Mouse (Mus musculus) embryonic facial prominence, embryonic 12.5 days (tissue): ENCODE measurements around the gene Zfp663. TPM values are rescaled to one million over a fixed set of nuclear protein-coding genes. Genes with fewer than 3 reads are reported as not detected.

Experiments
- ATAC-seq: fragments of 200-750 bp; cut with Nextera tagmentation; 2 replicates; pipeline ENCODE4 v1.8.0; 2017; ENCODE audit not compliant: insufficient number of reproducible peaks, insufficient read depth, low FRiP score, low TSS enrichment
- H3K27ac ChIP-seq: fragments of 300-500 bp; sonication (generic); 2 replicates; pipeline ENCODE4 v1.5.1; 2016; ENCODE audit warnings: mild to moderate bottlenecking
- H3K27me3 ChIP-seq: fragments of 300-500 bp; sonication (generic); 2 replicates; pipeline ENCODE4 v1.6.1; 2016; ENCODE audit warnings: mild to moderate bottlenecking, moderate library complexity
- H3K36me3 ChIP-seq: fragments of 300-500 bp; sonication (generic); 2 replicates; pipeline ENCODE4 v1.6.1; 2016; ENCODE audit warnings: mild to moderate bottlenecking
- H3K4me1 ChIP-seq: fragments of 300-500 bp; sonication (generic); 2 replicates; pipeline ENCODE4 v1.6.1; 2016
- H3K4me2 ChIP-seq: fragments of 300-500 bp; sonication (generic); replicated peaks from 2 replicates; pipeline ENCODE4 v1.6.1; 2016; ENCODE audit warnings: mild to moderate bottlenecking, moderate library complexity
- H3K4me3 ChIP-seq: fragments of 300-500 bp; sonication (generic); 2 replicates; pipeline ENCODE4 v1.5.1; 2016; ENCODE audit warnings: mild to moderate bottlenecking
- H3K9ac ChIP-seq: fragments of 300-500 bp; sonication (generic); 2 replicates; pipeline ENCODE4 v1.6.1; 2016; ENCODE audit warnings: mild to moderate bottlenecking, moderate library complexity
- H3K9me3 ChIP-seq: fragments of 300-500 bp; sonication (generic); 2 replicates; pipeline ENCODE4 v1.6.1; 2016; ENCODE audit warnings: mild to moderate bottlenecking, moderate library complexity
- WGBS: fragments of 180-500 bp; shearing (Covaris S2); methylation state at CpG from one replicate; pipeline ENCODE4 v1.1.7; 2016; 5-methylcytosine and 5-hydroxymethylcytosine counted together
- polyA plus RNA-seq: library from polyadenylated mRNA; unstranded; fragments of >200 nt; fragmentation: Nextera tagmentation; extraction: Ambion mirVana; gene quantifications from 2 replicates; pipeline ENCODE4 v1.2.1, GENCODE M21; 2016

Gene Zfp663
- polyA plus RNA-seq, 1 experiment from 2014 or later: 2.9 TPM

DNA sequence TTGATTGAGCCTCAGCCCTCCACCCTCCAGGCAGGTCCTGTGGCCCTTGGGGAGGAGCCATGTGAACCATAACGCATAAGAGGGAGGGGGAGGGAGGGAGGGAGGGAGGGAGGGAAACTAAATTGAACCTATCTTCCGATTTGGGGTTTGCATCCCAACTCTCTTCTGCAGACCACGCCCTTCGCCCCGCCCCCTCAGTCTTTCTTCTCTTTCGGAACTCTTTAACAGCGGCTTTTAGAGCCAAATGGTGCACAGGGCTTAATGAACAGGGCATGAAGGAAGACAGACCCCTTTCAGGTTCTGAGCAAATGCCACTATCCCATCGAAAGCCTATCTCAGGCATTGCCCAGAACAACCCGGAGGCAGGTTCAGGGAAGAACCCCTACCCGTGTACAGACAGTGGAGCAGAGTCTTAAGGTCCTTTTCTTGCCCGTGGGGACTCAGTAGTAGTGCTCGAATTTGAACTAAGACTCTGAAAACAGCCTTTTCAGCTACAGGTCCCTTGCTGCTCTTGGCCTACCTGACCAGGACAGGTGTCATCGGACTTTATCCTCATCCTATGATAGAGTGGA is 575 bp downstream of the Zfp663 start:
- Histone ChIP-seq H3K4me3 (peak overlapping the region; percentile 42), H3K36me3 (no peaks in the 10 kb centered on the region), H3K4me2 (peak overlapping the region; percentile 84), H3K4me1 (peaks cover 21% of the 10 kb centered on the region; the same call in 1 of the 2 replicates), H3K27me3 (peaks cover 6% of the 10 kb centered on the region), H3K9ac (peak overlapping the region; percentile 51), H3K27ac (no peak overlapping the region), H3K9me3 (no peaks in the 10 kb centered on the region)
- ATAC-seq: no peak
- 2% methylated on average over 12 of the region's 13 CpGs for WGBS

DNA sequence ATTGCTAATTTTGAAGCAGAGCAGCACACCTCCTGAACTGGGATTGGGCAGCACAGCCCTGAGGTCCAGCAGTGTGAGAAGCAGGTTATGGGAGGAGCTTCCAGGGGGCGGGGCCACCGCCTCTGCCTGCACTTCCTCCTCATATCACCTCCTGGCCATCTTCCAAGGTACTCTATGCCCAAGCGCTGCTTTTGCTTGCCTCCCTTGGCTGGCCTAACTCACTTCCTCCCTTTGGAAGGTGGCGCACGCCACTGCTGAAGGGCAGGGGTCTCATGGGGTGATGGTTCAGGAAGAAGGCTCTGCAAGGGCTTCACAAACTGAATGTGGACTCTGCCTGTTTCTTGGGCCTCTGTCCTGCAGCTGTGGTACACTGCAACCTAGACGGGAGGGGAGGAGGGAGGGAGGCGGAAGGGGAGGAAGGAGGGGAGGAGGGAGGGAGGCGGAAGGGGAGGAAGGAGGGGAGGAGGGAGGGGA is 1.4 kb downstream of the Zfp663 start:
- Histone ChIP-seq H3K9ac (no peak overlapping the region), H3K4me1 (peaks cover 21% of the 10 kb centered on the region; the same call in 1 of the 2 replicates), H3K4me2 (peak overlapping the region; percentile 84), H3K9me3 (no peaks in the 10 kb centered on the region), H3K27me3 (peaks cover 6% of the 10 kb centered on the region), H3K4me3 (no peak overlapping the region), H3K27ac (0 out of 2 replicates have a peak overlapping the region, but pooled peaks have one; percentile 46), H3K36me3 (no peaks in the 10 kb centered on the region)
- peak; percentile 61; the same call in 1 of the 2 replicates for ATAC-seq
- WGBS: 5% methylated on average over 6 of the region's 8 CpGs

DNA sequence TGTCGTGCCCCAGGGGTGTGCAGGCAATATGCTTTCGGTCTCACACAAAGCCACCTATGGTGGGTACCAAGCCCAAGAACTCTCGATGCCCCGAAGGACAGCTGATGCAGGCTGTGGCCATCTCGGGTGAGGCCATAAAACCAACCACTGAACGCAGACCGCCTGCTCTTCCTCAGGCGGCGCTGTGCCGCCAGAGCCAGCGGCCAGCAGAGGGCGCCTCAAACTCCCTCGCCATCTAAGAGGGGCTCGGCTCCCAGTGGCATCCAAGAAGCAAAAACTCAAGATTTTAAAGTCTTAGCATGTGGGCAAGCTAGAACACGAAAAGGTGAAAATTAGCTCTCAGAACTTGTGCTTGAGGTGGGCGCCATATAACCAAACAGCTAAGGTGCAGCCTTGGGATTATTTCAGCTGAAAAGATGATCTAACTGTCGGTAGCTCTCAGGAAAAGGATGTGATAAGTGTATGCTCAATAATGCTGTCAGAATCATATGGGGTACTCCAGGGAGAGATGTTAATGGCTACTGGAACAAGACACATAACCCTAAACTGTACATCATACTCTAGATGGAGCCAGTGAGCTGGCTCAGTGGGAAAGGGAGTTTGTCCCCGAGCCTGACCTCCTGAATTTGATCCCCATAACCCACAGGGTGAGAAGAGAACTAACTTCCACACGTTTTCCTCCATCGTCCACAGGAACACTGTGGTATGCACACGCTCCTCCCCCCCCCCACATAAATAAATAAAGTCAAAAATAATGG is 4.0 kb downstream of the Zfp663 start:
- peak overlapping the region; percentile 31; the same call in 1 of the 2 replicates for H3K4me2 ChIP-seq
- H3K27ac ChIP-seq: no peak overlapping the region
- 0 out of 2 replicates have a peak overlapping the region, but pooled peaks have one; percentile 19 for H3K9ac ChIP-seq
- ATAC-seq: no peak
- no peaks in the 10 kb centered on the region for H3K36me3 ChIP-seq
- H3K4me1 ChIP-seq: peaks cover 21% of the 10 kb centered on the region; the same call in 1 of the 2 replicates
- no peaks in the 10 kb centered on the region for H3K9me3 ChIP-seq
- peaks cover 5% of the 10 kb centered on the region for H3K27me3 ChIP-seq
- H3K4me3 ChIP-seq: no peak overlapping the region
- 15% methylated on average over 21 of the region's 21 CpGs for WGBS

DNA sequence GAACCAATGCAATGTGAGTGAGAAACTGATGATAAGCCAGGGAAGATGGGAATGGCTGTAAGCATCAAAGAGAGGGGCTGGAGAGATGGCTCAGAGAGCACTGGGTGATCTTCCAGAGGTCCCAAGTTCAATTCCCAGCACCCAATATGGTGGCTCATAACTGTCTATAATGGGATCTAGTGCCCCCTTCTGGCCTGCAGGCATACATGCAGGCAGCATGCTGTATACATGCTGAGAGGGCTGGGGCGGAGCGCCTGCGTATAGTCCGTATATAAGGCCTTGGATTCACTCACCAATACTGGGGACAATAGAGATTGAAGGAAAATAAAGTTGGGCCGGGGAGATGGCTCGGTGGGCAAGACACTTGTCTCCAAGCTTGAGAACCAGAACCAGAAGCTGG is 5.2 kb downstream of the Zfp663 start:
- H3K4me1 ChIP-seq: peaks cover 16% of the 10 kb centered on the region; the same call in 1 of the 2 replicates
- no peak for ATAC-seq
- no peaks in the 10 kb centered on the region for H3K36me3 ChIP-seq
- no peak overlapping the region for H3K9ac ChIP-seq
- 87% methylated on average over 6 of the region's 6 CpGs for WGBS
- no peak overlapping the region for H3K4me3 ChIP-seq
- H3K27ac ChIP-seq: no peak overlapping the region
- peaks cover 4% of the 10 kb centered on the region for H3K27me3 ChIP-seq
- no peaks in the 10 kb centered on the region for H3K9me3 ChIP-seq
- no peak overlapping the region for H3K4me2 ChIP-seq

DNA sequence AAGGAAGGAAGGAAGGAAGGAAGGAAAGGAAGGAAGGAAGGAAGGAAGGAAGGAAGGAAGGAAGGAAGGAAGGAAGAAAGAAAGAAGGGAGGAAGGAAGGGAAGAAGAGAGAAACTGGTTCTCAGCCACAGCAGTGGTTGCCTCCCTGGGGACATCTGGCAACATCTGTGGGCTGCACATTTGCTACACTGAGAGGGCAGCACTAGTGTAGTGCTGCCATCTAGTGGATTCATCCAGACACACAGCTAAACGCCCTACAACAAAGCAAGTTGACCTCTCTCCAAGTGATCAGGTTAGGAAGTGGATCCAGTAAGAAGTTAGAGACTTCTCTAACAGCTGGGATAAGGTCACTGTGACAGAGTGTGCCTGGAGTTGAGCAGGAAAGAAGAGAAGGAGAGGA is 7.7 kb downstream of the Zfp663 start:
- WGBS: 0% methylated on average over 1 of the region's 1 CpGs
- Histone ChIP-seq H3K4me2 (no peak overlapping the region), H3K9me3 (no peaks in the 10 kb centered on the region), H3K9ac (no peak overlapping the region), H3K4me1 (0 out of 2 replicates have a peak, but pooled peaks cover 6% of the 10 kb centered on the region), H3K36me3 (no peaks in the 10 kb centered on the region), H3K27me3 (peaks cover 4% of the 10 kb centered on the region; the same call in 1 of the 2 replicates), H3K4me3 (no peak overlapping the region), H3K27ac (no peak overlapping the region)
- no peak for ATAC-seq

DNA sequence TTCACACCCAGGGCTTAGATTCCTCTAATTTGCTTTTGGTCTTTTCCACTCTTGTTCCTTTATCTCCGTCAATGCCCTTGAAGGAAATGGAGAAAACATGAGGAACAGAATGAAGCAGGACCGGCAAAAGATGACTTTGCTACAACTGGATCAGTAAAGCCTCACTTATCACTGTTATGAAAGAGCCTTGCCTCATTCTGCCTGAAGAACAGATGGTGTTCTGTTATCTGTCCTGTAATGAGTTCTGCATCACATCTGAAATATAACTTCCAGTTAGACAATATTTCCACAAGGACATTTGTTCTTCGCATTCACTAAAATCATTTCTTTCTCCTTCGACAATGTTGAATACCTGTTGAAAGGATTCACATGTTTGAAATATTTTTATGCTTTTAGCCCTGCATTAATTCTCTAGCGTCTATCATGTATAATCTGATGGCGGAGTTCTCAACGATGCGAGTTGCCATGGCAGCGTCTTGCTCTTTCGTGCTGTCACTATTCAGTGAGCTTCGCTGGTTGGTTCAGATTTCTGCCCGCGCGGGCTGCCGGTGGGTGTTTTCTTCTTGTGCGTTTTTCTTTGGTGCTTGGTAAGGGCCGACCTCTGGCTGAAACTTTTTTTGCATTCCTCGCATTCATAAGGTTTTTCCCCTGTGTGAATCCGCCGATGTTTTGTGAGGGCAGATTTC is 16.6 kb downstream of the Zfp663 start:
- Histone ChIP-seq H3K4me1 (no peaks in the 10 kb centered on the region), H3K9me3 (peaks cover 21% of the 10 kb centered on the region), H3K4me2 (no peak overlapping the region), H3K4me3 (no peak overlapping the region), H3K36me3 (peaks cover 7% of the 10 kb centered on the region), H3K27me3 (no peaks in the 10 kb centered on the region), H3K27ac (no peak overlapping the region), H3K9ac (no peak overlapping the region)
- WGBS: 88% methylated on average over 20 of the region's 20 CpGs
- ATAC-seq: no peak

DNA sequence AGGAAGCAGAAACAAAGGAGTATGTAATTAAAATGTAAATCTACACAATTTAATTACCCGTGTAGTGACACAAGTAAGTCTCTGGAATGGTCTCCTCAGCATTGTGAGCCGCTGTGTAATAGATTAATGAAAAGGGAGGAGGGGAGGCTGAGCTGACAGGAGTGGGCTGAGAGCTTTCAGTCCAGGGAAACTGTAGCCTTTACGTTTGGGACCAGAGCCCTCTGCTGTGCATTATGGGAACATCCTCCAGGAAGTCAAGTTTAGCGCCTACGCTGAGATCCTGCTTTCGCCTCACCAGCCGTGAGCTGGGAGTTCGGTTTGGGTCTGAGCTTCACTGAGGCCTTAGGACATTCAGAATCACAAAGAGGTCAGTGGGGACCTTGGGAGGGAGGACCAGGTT is 19.1 kb downstream of the Zfp663 start:
- peaks cover 21% of the 10 kb centered on the region for H3K9me3 ChIP-seq
- no peaks in the 10 kb centered on the region for H3K4me1 ChIP-seq
- peaks cover 7% of the 10 kb centered on the region for H3K36me3 ChIP-seq
- H3K27ac ChIP-seq: no peak overlapping the region
- H3K4me3 ChIP-seq: no peak overlapping the region
- WGBS: 20% methylated on average over 8 of the region's 8 CpGs
- H3K4me2 ChIP-seq: no peak overlapping the region
- no peaks in the 10 kb centered on the region for H3K27me3 ChIP-seq
- ATAC-seq: no peak
- H3K9ac ChIP-seq: no peak overlapping the region

DNA sequence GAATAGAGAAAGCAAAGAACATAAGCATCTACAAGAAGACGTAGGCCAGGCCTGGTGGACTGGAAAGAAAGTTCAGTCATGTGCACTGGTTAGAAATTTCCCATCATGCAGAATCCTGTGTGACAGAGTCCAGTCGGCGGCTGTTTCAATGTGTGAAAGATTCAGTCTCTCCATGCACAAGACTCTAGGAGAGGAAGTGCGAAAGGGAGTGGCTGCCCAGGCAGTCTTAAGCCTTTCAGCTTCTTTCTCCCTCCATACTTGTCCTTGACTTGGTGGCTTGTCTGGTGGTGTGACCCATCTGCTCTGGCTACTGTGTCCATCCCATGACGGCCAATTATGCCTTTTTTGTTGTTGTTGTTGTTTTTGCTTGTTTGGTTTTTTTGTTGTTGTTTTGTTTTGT is 22.3 kb downstream of the Zfp663 start:
- H3K4me1 ChIP-seq: no peaks in the 10 kb centered on the region
- no peaks in the 10 kb centered on the region for H3K36me3 ChIP-seq
- no peak overlapping the region for H3K9ac ChIP-seq
- no peaks in the 10 kb centered on the region for H3K27me3 ChIP-seq
- H3K4me2 ChIP-seq: no peak overlapping the region
- no peak overlapping the region for H3K27ac ChIP-seq
- no peak for ATAC-seq
- WGBS: 92% methylated on average over 5 of the region's 5 CpGs
- no peaks in the 10 kb centered on the region for H3K9me3 ChIP-seq
- H3K4me3 ChIP-seq: no peak overlapping the region

DNA sequence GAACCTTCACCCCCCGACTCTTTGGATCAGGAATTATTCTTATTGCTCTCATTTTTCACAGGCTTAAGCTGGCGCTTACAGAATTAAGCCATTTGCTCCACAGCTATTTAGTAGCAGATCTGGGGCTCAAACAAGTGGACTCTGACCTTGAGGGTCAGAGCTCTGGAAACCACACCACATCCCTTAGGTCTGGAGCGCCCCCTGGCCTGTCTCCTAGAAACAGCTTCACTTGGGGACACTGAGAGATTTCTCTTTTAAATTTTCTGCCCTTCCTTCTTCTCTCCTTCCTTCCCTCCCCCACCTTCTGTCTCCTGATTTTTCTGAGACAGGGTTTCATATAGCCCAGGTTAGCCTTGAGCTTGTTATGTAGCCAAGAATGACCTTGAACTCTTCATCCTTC is 31.3 kb downstream of the Zfp663 start:
- no peak overlapping the region for H3K9ac ChIP-seq
- no peaks in the 10 kb centered on the region for H3K9me3 ChIP-seq
- H3K36me3 ChIP-seq: no peaks in the 10 kb centered on the region
- no peak overlapping the region for H3K4me3 ChIP-seq
- H3K27me3 ChIP-seq: no peaks in the 10 kb centered on the region
- no peak overlapping the region for H3K4me2 ChIP-seq
- H3K4me1 ChIP-seq: 0 out of 2 replicates have a peak, but pooled peaks cover 4% of the 10 kb centered on the region
- H3K27ac ChIP-seq: no peak overlapping the region
- 25% methylated on average over 3 of the region's 3 CpGs for WGBS
- no peak for ATAC-seq

DNA sequence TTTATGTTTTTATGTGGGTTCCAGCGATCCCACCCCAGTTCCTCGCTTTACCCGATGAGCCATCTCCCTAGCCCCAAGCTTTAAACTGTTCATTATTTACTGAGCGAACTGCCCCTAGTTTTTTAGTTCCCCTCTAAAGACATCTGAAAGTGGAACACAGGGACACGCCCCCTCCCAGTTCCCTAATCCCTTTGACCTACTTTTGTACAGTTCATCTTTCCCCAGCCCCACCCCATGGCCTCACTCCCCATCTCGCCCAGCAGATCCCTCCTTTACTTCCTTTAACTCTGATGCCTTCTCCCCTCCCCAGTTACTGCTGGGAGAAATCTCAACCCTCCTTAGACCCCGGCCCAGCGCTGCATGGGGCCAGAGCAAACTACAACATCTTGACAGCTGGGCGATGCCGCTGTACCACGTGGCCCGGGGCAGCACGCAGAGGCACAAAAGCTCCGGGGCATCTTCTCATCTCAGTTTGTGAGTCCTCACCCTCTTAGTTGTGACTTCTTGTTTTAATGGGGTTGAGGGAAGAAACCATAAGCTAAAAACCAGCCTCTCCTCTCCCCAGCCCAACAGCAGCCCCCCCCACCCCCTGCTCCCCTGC is 35.8 kb downstream of the Zfp663 start:
- no peak overlapping the region for H3K9ac ChIP-seq
- no peak overlapping the region for H3K4me2 ChIP-seq
- H3K27me3 ChIP-seq: no peaks in the 10 kb centered on the region
- H3K4me1 ChIP-seq: 0 out of 2 replicates have a peak, but pooled peaks cover 4% of the 10 kb centered on the region
- ATAC-seq: no peak
- no peaks in the 10 kb centered on the region for H3K36me3 ChIP-seq
- WGBS: 46% methylated on average over 14 of the region's 14 CpGs
- H3K27ac ChIP-seq: no peak overlapping the region
- H3K9me3 ChIP-seq: no peaks in the 10 kb centered on the region
- H3K4me3 ChIP-seq: no peak overlapping the region

DNA sequence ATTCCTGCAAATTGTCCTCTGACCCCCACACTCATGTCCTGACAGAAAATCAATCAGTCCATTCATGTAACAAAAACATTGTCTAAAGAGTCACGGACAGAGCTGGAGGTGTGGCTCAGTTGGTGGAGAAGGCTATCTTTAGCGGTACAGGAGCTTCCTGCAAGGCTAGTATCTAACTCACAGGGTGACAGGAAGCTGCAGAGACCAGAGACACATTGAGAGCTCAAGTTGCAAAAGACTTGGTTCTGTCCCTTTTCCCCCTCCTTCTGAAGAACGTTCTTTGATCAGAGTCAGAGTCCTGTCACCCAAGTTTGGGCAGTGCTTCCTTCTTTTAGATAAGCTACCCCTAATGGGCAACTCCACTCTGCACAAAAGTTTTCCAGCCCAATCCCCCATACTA is 38.8 kb downstream of the Zfp663 start:
- H3K27ac ChIP-seq: no peak overlapping the region
- H3K9ac ChIP-seq: no peak overlapping the region
- no peak for ATAC-seq
- H3K4me1 ChIP-seq: peaks cover 14% of the 10 kb centered on the region
- no peaks in the 10 kb centered on the region for H3K27me3 ChIP-seq
- no peak overlapping the region for H3K4me3 ChIP-seq
- 48% methylated on average over 3 of the region's 3 CpGs for WGBS
- H3K4me2 ChIP-seq: no peak overlapping the region
- no peaks in the 10 kb centered on the region for H3K9me3 ChIP-seq
- H3K36me3 ChIP-seq: no peaks in the 10 kb centered on the region
